Comparison of ENCODE assay signal across 8 mouse cellular contexts in the genomic region with DNA sequence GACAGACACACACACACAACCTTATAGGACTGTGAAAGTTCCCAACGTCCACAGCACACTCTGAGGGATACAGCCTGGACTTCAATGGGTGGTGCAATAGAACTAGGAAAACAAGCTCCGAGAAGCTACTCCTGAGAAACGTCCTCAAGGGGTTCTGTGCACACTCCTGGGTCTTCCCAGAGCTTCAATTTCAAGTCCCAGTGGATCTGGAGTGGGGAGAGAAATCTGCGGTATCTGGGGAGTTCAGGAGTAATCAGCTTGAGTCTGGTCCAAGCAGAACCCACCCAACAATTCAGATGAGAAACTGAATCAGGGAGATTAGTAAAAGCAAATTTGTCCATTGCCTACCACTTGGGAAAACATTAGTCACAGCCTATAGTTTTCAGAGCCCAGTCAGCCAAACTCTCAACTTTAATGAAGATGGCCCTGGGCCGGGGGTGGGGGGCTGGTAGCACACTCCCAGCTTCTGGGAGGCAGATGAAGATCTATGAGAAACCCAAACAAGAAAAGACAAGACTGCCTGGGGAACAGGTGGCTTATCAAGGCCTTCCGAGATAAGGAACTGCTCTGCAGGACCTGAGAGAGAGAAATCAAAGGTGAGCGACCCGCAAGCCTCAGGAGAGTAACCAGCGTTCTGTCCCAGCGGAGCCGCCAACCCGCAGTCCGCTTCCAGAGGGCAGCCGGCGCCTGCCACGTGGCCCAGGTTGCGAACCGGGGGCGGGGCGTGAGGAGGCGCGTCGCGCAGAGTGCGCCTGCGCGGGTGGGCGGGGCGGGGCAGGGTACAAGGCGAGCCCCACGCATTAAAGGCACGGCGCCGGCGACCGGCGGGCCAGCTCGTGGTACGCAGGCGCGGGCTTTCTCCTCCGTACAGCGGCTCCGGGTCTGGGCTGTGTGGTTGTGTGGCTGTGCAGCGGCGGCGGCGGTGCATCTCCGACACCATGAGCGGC. TPM values are rescaled to one million over a fixed set of nuclear protein-coding genes. Genes with fewer than 3 reads are reported as not detected.
DNase-seq lines count a peak whose midpoint lies in the region; ATAC-seq and TF ChIP-seq lines count a peak whose summit lies in the region.

Ppa1 (plus strand) TSS at position 763 of the 947 bp plus-strand sequence.

- H3K27ac ChIP-seq in forebrain, embryonic 11.5 days (ENCODE audit: low read depth, low read length) = peak within 1 kb of the TSS; percentile 31; the same call in 1 of the 2 replicates
- H3K27ac ChIP-seq in heart, embryonic 16.5 days (ENCODE audit: low read length) = peak within 1 kb of the TSS; percentile 66
- H3K27ac ChIP-seq in liver, embryonic 16.5 days (ENCODE audit: low read length) = peak within 1 kb of the TSS; percentile 80
- peak within 1 kb of the TSS; percentile 89 for H3K27ac ChIP-seq in neural tube, embryonic 13.5 days (replicated peaks)
- H3K27ac ChIP-seq in testis, adult 2 months (ENCODE audit: control insufficient read depth, insufficient read depth, low read depth, low read length) = peak within 1 kb of the TSS; percentile 78

- peak within 1 kb of the TSS; percentile 76 for H3K4me2 ChIP-seq in forebrain, embryonic 11.5 days (ENCODE audit: low read depth, low read length, severe bottlenecking)
- peak within 1 kb of the TSS; percentile 75 for H3K4me2 ChIP-seq in heart, embryonic 16.5 days (ENCODE audit: low read depth, low read length)
- H3K4me2 ChIP-seq in liver, embryonic 16.5 days (ENCODE audit: low read depth, low read length) = peak within 1 kb of the TSS; percentile 97
- H3K4me2 ChIP-seq in neural tube, embryonic 13.5 days = peak within 1 kb of the TSS; percentile 92

- WGBS in forebrain, embryonic 11.5 days = 4% methylated on average over 46 of the region's 50 CpGs
- 3% methylated on average over 44 of the region's 50 CpGs for WGBS in heart, embryonic 16.5 days
- 3% methylated on average over 36 of the region's 50 CpGs for WGBS in liver, embryonic 16.5 days (ENCODE audit: insufficient replicate concordance)
- WGBS in neural tube, embryonic 13.5 days = 3% methylated on average over 46 of the region's 50 CpGs

- TF ChIP-seq POLR2A in testis, adult 2 months (IDR thresholded peaks at IDR 0.05; ENCODE audit: control insufficient read depth, low read depth, low read length) = peak; percentile 89

- peak; percentile 98 for ATAC-seq in forebrain, embryonic 11.5 days (replicated peaks; ENCODE audit: low FRiP score)
- peak; percentile 99 for ATAC-seq in heart, embryonic 16.5 days (replicated peaks; ENCODE audit: extremely low read depth, insufficient read depth, low FRiP score)
- peak; percentile 95 for ATAC-seq in liver, embryonic 16.5 days (ENCODE audit: low read depth)
- peak; percentile 99 for ATAC-seq in neural tube, embryonic 13.5 days (ENCODE audit: low read depth)

- peak; percentile 60 for DNase-seq in CD8-positive naive resting alpha-beta T cell, adult 2 months (ENCODE audit: low read depth in 2 of 2, low spot score in 2 of 2)
- peak; percentile 71 for DNase-seq in c-Kit-positive CD71-negative TER-119-negative erythroid progenitor cells, embryonic 14.5 days (ENCODE audit: low read depth)
- DNase-seq in forebrain, embryonic 11.5 days (ENCODE audit: low spot score) = peak; percentile 98
- peak; percentile 90 to 94 for DNase-seq in kidney, postnatal 4 days

- H3K36me3 ChIP-seq in forebrain, embryonic 11.5 days (ENCODE audit: control insufficient read depth, insufficient read depth, low read length) = no peaks in the 10 kb centered on the region; the same call in 1 of the 2 replicates
- peaks cover 2% of the 10 kb centered on the region; the same call in 1 of the 2 replicates for H3K36me3 ChIP-seq in heart, embryonic 16.5 days (ENCODE audit: control insufficient read depth, insufficient read depth)
- H3K36me3 ChIP-seq in liver, embryonic 16.5 days (ENCODE audit: control insufficient read depth, insufficient read depth) = no peaks in the 10 kb centered on the region
- H3K36me3 ChIP-seq in neural tube, embryonic 13.5 days = peaks cover 13% of the 10 kb centered on the region; the same call in 1 of the 2 replicates
- no peaks in the 10 kb centered on the region for H3K36me3 ChIP-seq in testis, adult 2 months (ENCODE audit: control insufficient read depth, insufficient read depth, low read length)

- TF ChIP-seq CTCF in testis, adult 2 months (IDR thresholded peaks at IDR 0.05; ENCODE audit: control insufficient read depth, insufficient read depth, insufficient replicate concordance, low read depth, low read length) = no peak

- peak within 1 kb of the TSS; percentile 78 for H3K4me3 ChIP-seq in forebrain, embryonic 11.5 days (ENCODE audit: low read depth, low read length)
- H3K4me3 ChIP-seq in heart, embryonic 16.5 days (ENCODE audit: low read length) = peak within 1 kb of the TSS; percentile 89
- peak within 1 kb of the TSS; percentile 90 for H3K4me3 ChIP-seq in liver, embryonic 16.5 days (ENCODE audit: low read depth, low read length)
- peak within 1 kb of the TSS; percentile 82 for H3K4me3 ChIP-seq in neural tube, embryonic 13.5 days
- H3K4me3 ChIP-seq in testis, adult 2 months (ENCODE audit: control insufficient read depth, low read depth, low read length) = peak within 1 kb of the TSS; percentile 94

- H3K4me1 ChIP-seq in forebrain, embryonic 11.5 days (replicated peaks; ENCODE audit: control insufficient read depth, insufficient read depth, low read length) = 0 out of 2 replicates have a peak, but pooled peaks cover 2% of the 10 kb centered on the region
- H3K4me1 ChIP-seq in heart, embryonic 16.5 days (ENCODE audit: control insufficient read depth, insufficient read depth, low read length) = peaks cover 11% of the 10 kb centered on the region
- peaks cover 19% of the 10 kb centered on the region for H3K4me1 ChIP-seq in liver, embryonic 16.5 days (ENCODE audit: control insufficient read depth, low read depth, low read length)
- H3K4me1 ChIP-seq in neural tube, embryonic 13.5 days (replicated peaks) = peaks cover 23% of the 10 kb centered on the region
- H3K4me1 ChIP-seq in testis, adult 2 months (ENCODE audit: control insufficient read depth, insufficient read depth, low read length) = peaks cover 13% of the 10 kb centered on the region

- no peaks in the 10 kb centered on the region for H3K9me3 ChIP-seq in forebrain, embryonic 11.5 days (ENCODE audit: control insufficient read depth, low read length)
- no peaks in the 10 kb centered on the region for H3K9me3 ChIP-seq in heart, embryonic 16.5 days (replicated peaks; ENCODE audit: control insufficient read depth, low read length)
- no peaks in the 10 kb centered on the region for H3K9me3 ChIP-seq in liver, embryonic 16.5 days (replicated peaks; ENCODE audit: control insufficient read depth, low read length)
- no peaks in the 10 kb centered on the region for H3K9me3 ChIP-seq in neural tube, embryonic 13.5 days

- H3K27me3 ChIP-seq in forebrain, embryonic 11.5 days (ENCODE audit: control insufficient read depth, insufficient read depth, low read length) = no peaks in the 10 kb centered on the region
- no peaks in the 10 kb centered on the region for H3K27me3 ChIP-seq in heart, embryonic 16.5 days (ENCODE audit: control insufficient read depth, insufficient read depth, low read length)
- no peaks in the 10 kb centered on the region for H3K27me3 ChIP-seq in liver, embryonic 16.5 days (ENCODE audit: control insufficient read depth, insufficient read depth, low read depth, low read length)
- H3K27me3 ChIP-seq in neural tube, embryonic 13.5 days = no peaks in the 10 kb centered on the region
- no peaks in the 10 kb centered on the region for H3K27me3 ChIP-seq in testis, adult 2 months (ENCODE audit: control insufficient read depth, insufficient read depth, low read length)

- H3K9ac ChIP-seq in forebrain, embryonic 11.5 days (ENCODE audit: low read length) = peak within 1 kb of the TSS; percentile 84
- peak within 1 kb of the TSS; percentile 92 for H3K9ac ChIP-seq in heart, embryonic 16.5 days (ENCODE audit: low read length)
- H3K9ac ChIP-seq in liver, embryonic 16.5 days (ENCODE audit: low read depth, low read length) = peak within 1 kb of the TSS; percentile 90
- peak within 1 kb of the TSS; percentile 90 for H3K9ac ChIP-seq in neural tube, embryonic 13.5 days

RNA-seq across cellular contexts. Expression of gene Ppa1, which starts in this region (rescaled TPM):
- 325 and 330 TPM in 2 replicates for polyA plus RNA-seq in forebrain, embryonic 11.5 days (2014; fragmentation: Nextera tagmentation; extraction: Ambion mirVana)
- polyA plus RNA-seq in heart, embryonic 16.5 days (2015; fragmentation: Nextera tagmentation; extraction: Ambion mirVana) = 95.5 and 110 TPM in 2 replicates
- 84.5 and 88.1 TPM in 2 replicates for polyA plus RNA-seq in liver, embryonic 16.5 days (2015; fragmentation: Nextera tagmentation; extraction: Ambion mirVana)
- 212 and 224 TPM in 2 replicates for polyA plus RNA-seq in neural tube, embryonic 13.5 days (2015; fragmentation: Nextera tagmentation; extraction: Ambion mirVana)
- 11.3 and 11.5 TPM in 2 replicates for polyA plus RNA-seq in testis, adult 2 months (2012; rRNA removed)

Comparison
In these comparisons a context has a peak if more than half of its experiments do, and no peak if none do; other contexts are left out.
1. Peak in every context shown above with its lines: DNase-seq, ATAC-seq, H3K4me3 ChIP-seq and H3K27ac ChIP-seq.
2. H3K27ac ChIP-seq: peak in every context shown above with its lines; median percentile 89 in neural tube, embryonic 13.5 days; 80 in liver, embryonic 16.5 days; 78 in testis, adult 2 months; 66 in heart, embryonic 16.5 days; 31 in forebrain, embryonic 11.5 days.